Mouse (Mus musculus) kidney, adult 8-10 months (tissue): ENCODE results near the gene Sox1.

Source experiments
- DNase-seq, 2 experiments: peaks; one replicate each; pipeline ENCODE4 v3.0.0; 2022

Gene Sox1

GRCm38 (mm10) chr8:12395071-12396031 lies at the start of gene Sox1:
Gene Sox1 (plus strand): TSS chr8:12395295.
- no peak for DNase-seq

GRCm38 (mm10) chr8:12345881-12346280 lies 49.2 kb upstream of the Sox1 start:
- DNase-seq = no peak

DNA sequence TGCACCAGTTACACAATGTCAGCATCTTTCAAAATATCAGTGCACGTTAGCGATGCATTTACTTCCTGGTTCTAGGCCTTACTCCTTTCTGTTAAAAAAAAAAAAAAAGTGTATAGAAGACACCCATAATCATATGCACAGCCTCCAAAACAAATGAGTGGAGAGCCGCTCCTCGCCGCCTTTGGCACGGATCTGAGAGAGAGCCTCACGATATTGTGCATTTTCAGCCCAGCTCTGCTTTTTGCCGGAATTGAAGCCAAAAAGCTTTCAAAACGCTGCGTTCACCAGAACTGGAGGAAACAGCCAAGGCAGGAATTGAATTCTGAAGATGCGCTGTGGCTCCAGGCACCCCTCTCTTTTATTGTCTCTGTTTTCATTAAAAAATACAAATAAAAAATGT lies 48.2 kb upstream of the Sox1 start:
- DNase-seq = no peak

- DNase-seq = no peak
These were observed 46.8 kb upstream of the Sox1 start for GRCm38 (mm10) chr8:12348306-12348705.

DNA sequence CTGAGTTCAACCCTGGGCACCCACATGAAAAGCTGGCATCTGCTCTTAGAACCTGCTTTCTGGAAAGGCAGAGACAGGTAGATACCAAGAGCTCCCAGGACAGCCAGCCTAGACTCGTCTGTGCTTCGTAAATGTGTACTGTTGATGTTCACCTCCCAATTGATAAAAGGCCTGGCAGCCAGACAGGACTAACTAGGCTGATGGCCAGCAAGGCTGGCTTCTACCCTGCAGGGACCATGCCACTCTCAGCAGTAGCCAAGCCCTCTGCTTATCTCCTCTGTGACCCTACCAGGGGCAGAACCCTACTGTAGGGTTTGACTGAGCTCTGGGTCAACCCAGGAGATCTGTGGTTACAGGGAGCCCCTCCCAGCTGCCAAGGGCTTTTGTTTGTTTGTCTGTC lies 45.5 kb upstream of the Sox1 start:
- no peak for DNase-seq

- no peak for DNase-seq
These were observed 44.0 kb upstream of the Sox1 start for GRCm38 (mm10) chr8:12351121-12351520.

DNA sequence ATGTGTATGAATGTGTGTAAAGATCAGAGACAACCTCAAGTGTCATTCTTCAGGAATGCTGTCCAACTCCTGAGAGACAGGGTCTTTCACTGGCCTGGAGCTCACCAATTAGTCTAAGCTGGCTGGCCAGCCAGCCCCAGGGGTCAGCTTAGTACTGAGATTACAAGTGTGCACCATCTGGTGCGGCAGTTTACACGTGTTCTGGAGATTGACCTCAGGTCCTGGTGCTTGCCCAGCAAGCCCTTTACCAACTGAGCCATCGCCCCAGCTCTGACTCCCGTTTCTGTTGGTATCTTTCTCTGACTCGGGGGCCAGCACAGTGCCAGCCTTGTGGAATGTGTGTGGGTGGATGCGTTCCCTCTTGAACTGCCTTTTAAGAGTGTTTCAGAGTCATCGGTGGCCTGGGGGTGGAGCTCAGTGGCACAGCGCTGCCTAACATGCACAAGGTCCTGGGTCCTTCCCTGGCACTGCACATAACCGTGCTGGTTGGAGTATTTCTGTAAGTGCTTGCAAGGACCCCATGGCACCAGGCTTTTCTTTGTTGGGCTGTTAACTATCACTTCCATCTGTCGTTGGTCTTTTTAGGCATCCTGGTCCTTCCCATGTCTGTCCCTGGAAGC lies 40.6 kb upstream of the Sox1 start:
- no peak for DNase-seq

- DNase-seq = no peak
These were observed 26.9 kb upstream of the Sox1 start for GRCm38 (mm10) chr8:12368161-12368560.

GRCm38 (mm10) chr8:12368856-12369255 lies 26.2 kb upstream of the Sox1 start:
- DNase-seq = no peak

DNA sequence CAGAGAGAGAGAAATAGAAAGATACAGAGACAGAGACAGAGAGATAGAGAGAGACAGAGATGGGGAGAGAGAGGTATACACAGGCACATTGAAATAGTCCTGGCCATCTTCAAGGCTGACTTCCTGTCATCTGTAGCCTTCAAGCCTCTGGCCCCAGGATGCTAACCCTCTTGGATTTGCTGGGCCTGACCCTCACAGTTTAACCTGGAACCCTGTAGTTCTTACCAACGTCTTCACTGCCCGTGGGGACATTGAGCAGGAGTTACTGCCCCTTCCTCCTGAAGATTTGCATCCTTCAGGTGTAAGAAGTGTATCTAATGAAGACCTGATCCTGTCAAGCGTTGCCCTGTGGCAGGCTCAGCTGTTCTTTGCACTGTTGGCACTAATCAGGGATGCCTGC lies 14.0 kb upstream of the Sox1 start:
- DNase-seq = no peak

GRCm38 (mm10) chr8:12382707-12383561 lies 12.2 kb upstream of the Sox1 start:
- DNase-seq = no peak

GRCm38 (mm10) chr8:12383979-12384890 lies 10.9 kb upstream of the Sox1 start:
- no peak for DNase-seq

- DNase-seq = no peak
These were observed 10.0 kb upstream of the Sox1 start for GRCm38 (mm10) chr8:12384996-12385685.

- DNase-seq = no peak
These were observed 9.2 kb upstream of the Sox1 start for GRCm38 (mm10) chr8:12385686-12386488.

DNA sequence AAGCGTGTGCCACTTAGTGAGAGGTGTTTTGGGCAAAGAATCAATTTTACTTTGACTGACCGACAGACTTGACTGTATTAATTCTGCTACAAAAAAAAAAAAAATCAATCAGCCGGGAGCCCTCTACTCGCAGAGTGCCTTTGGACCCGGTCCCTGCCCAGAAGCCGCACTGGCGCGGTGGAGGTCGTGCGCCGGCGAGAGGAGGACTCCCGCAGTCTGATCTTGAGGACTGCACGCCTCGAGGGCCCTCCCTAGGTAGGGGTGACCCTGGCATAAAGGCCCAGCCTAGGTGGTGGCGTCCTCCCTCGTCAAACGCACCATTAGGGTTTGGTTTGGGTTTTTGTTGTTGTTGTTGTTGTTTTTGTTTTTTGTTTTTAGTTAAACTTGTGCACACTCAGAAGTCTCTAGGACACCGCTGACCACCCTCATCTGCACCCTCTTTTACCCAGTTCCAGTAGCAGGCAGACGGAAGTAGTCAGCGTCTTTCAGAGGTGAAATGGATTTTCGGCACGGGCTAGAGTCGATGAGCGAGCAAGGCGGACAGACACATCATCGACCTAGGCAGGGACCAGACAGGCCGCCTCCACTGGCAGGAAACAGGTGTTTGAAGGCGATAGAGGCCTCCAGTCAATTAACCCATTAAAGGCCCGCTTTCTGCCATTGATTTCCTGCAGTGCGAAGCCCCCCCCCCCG lies 8.4 kb upstream of the Sox1 start:
- no peak for DNase-seq

DNA sequence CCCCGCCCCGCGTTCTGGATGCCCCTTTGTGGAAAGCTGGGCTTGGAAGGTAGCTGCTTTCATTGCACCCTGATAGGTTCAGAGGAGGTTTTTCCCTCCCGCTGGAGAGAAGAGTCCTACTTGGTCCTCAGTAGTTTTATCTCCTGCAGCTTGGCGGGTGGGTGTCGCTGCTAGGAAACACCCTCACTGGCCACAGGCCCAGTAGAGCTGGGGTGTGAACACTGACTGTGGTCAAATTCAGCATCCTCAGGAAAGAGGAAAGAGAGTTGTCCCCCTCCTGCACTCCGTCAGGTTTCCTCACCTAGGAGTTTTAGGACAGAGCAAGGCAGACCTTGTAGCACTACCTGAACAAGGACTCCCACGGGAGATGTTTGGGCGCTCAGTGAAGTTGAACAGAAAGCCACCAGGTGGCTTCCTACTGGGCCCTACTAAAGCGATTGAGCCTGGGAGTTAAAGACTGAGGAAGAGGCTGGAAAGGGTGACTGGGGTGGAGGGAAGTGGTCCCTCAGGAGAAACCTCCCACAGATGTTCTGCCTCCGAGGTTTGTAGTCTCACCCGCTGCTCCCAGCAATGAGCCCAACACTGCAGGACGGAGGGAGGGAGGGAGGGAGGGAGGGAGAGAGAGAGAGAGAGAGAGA lies 7.8 kb upstream of the Sox1 start:
- no peak for DNase-seq

- no peak for DNase-seq
These were observed 7.2 kb upstream of the Sox1 start for GRCm38 (mm10) chr8:12387901-12388300.

GRCm38 (mm10) chr8:12388390-12389115 lies 6.5 kb upstream of the Sox1 start:
- no peak for DNase-seq

GRCm38 (mm10) chr8:12389116-12389471 lies 6.0 kb upstream of the Sox1 start:
- no peak for DNase-seq
